Mouse (Mus musculus) E14TG2a.4 (cell line): ENCODE measurements at regions not wholly inside any gene's neighbourhood (a gene's known extent, or its start where the extent isn't known, plus 50 kb on each side); places are given as distances from the start of the nearest gene placed in this dataset.

ENCODE experiments used
- H3K27me3 ChIP-seq: 2 replicates; pipeline ENCODE4 v1.6.1; 2014; ENCODE audit warnings: low read length, control low read depth; ENCODE audit not compliant: insufficient read depth
- H3K36me3 ChIP-seq: 2 replicates; pipeline ENCODE4 v1.6.1; 2014; ENCODE audit warnings: low read length, control low read depth; ENCODE audit not compliant: insufficient read depth
- H3K4me1 ChIP-seq: replicated peaks from 2 replicates; pipeline ENCODE4 v1.6.1; 2014; ENCODE audit warnings: low read depth, low read length, control low read depth
- H3K4me3 ChIP-seq: replicated peaks from 2 replicates; pipeline ENCODE4 v1.5.1; 2014; ENCODE audit warnings: mild to moderate bottlenecking, low read length
- H3K9me3 ChIP-seq: 2 replicates; pipeline ENCODE4 v1.6.1; 2014; ENCODE audit warnings: low read length, control low read depth
- CTCF ChIP-seq: conservative IDR thresholded peaks from 2 replicates; pipeline ENCODE4 v1.5.1; 2014; ENCODE audit warnings: low read length
- NANOG ChIP-seq: IDR thresholded peaks from 2 replicates; pipeline ENCODE4 v1.6.1; 2014; ENCODE audit warnings: borderline replicate concordance, low read length, mixed read lengths
- POU5F1 ChIP-seq: IDR thresholded peaks from 2 replicates; pipeline ENCODE4 v1.6.1; 2014; ENCODE audit warnings: low read length, borderline replicate concordance

GRCm38 (mm10) chr3:137807423-137807822 is 56.9 kb upstream of the H2afz start:
- no peaks in the 10 kb centered on the region for H3K36me3 ChIP-seq
- H3K27me3 ChIP-seq = no peaks in the 10 kb centered on the region
- no peak for TF ChIP-seq CTCF
- H3K4me3 ChIP-seq = no peak overlapping the region
- peaks cover 6% of the 10 kb centered on the region for H3K4me1 ChIP-seq
- H3K9me3 ChIP-seq = peaks cover 7% of the 10 kb centered on the region; the same call in 1 of the 2 replicates

GRCm38 (mm10) chr3:137807913-137808684 is 56.2 kb upstream of the H2afz start:
- no peak overlapping the region for H3K4me3 ChIP-seq
- TF ChIP-seq NANOG = no peak
- TF ChIP-seq CTCF = no peak
- TF ChIP-seq POU5F1 = no peak

GRCm38 (mm10) chr3:137810123-137810522 is 54.2 kb upstream of the H2afz start:
- H3K4me1 ChIP-seq = 0 out of 2 replicates have a peak, but pooled peaks cover 2% of the 10 kb centered on the region
- H3K4me3 ChIP-seq = no peak overlapping the region
- no peaks in the 10 kb centered on the region for H3K27me3 ChIP-seq
- TF ChIP-seq NANOG (no peak), POU5F1 (no peak), CTCF (no peak)
- H3K9me3 ChIP-seq = peaks cover 7% of the 10 kb centered on the region; the same call in 1 of the 2 replicates
- H3K36me3 ChIP-seq = no peaks in the 10 kb centered on the region

More at GRCm38 (mm10) chr3:137807913-137808684, 56.2 kb upstream of the H2afz start:
- H3K9me3 ChIP-seq = peaks cover 7% of the 10 kb centered on the region; the same call in 1 of the 2 replicates
- H3K36me3 ChIP-seq = no peaks in the 10 kb centered on the region
- H3K27me3 ChIP-seq = no peaks in the 10 kb centered on the region
- 0 out of 2 replicates have a peak, but pooled peaks cover 2% of the 10 kb centered on the region for H3K4me1 ChIP-seq
